Mouse (Mus musculus): Measurements from ENCODE around the gene Fabp3. TPM values are rescaled to one million over a fixed set of nuclear protein-coding genes. Genes with fewer than 3 reads are reported as not detected.

Gene Fabp3
- polyA plus RNA-seq, 1 experiment from 2014 or later: 1,575 TPM

GRCm38 (mm10) chr4:130276573-130277176, 31.7 kb upstream of the Fabp3 start:
- Histone ChIP-seq H3K4me1 (ENCODE audit: control insufficient read depth in 2 of 2, insufficient read depth in 2 of 2, low read length in 2 of 2) (peaks cover 12 to 19% of the 10 kb centered on the region in 2 experiments; a peak in 3 of 4 replicates), H3K27ac (replicated peaks in 1 of 2; ENCODE audit: control insufficient read depth in 1 of 2, insufficient read depth in 1 of 2, low read depth in 2 of 2, low read length in 2 of 2) (no peak overlapping the region), H3K27me3 (ENCODE audit: control insufficient read depth, insufficient read depth, low read length) (peaks cover 84% of the 10 kb centered on the region), H3K9ac (ENCODE audit: low read length) (no peak overlapping the region), H3K4me2 (ENCODE audit: low read length) (no peak overlapping the region), H3K4me3 (ENCODE audit: control insufficient read depth in 1 of 2, insufficient read depth in 1 of 2, low read depth in 1 of 2, low read length in 2 of 2) (no peak overlapping the region), H3K36me3 (ENCODE audit: control insufficient read depth, insufficient read depth, low read length) (no peaks in the 10 kb centered on the region), H3K9me3 (ENCODE audit: control insufficient read depth, low read length) (no peaks in the 10 kb centered on the region)
- no peak for ATAC-seq (ENCODE audit: insufficient number of reproducible peaks, insufficient read depth, low FRiP score, low read depth)
- WGBS: 63% methylated on average over 7 of the region's 7 CpGs

DNA sequence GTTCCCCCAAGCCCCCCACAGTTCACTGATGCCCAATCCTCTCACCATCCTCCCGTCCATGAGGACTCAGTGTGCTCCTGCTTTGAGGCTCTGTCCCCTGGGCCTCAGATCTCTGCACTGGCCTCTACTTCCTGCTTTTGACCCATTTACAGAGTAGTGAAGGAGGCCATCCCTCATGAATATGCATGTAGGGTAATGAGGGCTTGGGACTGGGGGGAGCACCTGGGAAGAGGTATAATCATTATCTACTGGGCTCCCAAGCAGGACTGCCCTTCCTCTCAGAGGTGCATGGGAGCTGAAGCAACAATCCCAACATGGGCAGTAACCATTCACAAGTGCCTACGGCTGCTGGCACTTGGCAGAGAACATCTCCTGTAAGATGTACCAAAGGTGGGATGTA, 29.3 kb upstream of the Fabp3 start, which contains the start of gene Serinc2:
TSS of gene Serinc2 (minus strand) at position 101 of the 400 bp plus-strand sequence.
- no peak for ATAC-seq (ENCODE audit: insufficient number of reproducible peaks, insufficient read depth, low FRiP score, low read depth)
- Histone ChIP-seq H3K36me3 (ENCODE audit: control insufficient read depth, insufficient read depth, low read length) (no peaks in the 10 kb centered on the region), H3K4me3 (ENCODE audit: control insufficient read depth in 1 of 2, insufficient read depth in 1 of 2, low read depth in 1 of 2, low read length in 2 of 2) (no peak within 1 kb of the TSS), H3K9me3 (ENCODE audit: control insufficient read depth, low read length) (no peaks in the 10 kb centered on the region), H3K4me2 (ENCODE audit: low read length) (no peak within 1 kb of the TSS), H3K9ac (ENCODE audit: low read length) (no peak within 1 kb of the TSS), H3K27ac (replicated peaks in 1 of 2; ENCODE audit: control insufficient read depth in 1 of 2, insufficient read depth in 1 of 2, low read depth in 2 of 2, low read length in 2 of 2) (no peak within 1 kb of the TSS), H3K27me3 (ENCODE audit: control insufficient read depth, insufficient read depth, low read length) (peaks cover 60% of the 10 kb centered on the region), H3K4me1 (ENCODE audit: control insufficient read depth in 2 of 2, insufficient read depth in 2 of 2, low read length in 2 of 2) (peaks cover 7 to 13% of the 10 kb centered on the region in 2 experiments; a peak in 3 of 4 replicates)
- WGBS: 55% methylated on average over 2 of the region's 2 CpGs

DNA sequence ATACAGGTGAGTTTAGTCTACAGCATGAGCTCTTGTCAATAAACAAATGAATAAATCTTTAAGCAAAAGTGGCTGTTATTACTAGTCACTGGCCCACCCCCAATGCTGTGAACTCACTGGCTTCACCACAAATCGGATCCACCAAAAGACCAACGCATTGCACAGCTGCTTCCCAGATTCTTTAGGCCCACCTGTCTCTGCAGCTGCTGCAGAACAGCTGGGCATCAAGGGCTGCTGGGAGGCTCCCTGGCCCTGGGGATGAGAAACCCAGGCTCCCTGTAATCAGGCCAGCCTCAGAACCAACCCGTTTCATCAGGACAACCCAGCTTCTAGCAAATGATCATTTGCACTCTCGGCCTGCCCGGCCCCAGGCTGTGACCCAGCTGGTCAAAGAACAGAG, 25.5 kb upstream of the Fabp3 start:
- Histone ChIP-seq H3K4me1 (ENCODE audit: control insufficient read depth in 2 of 2, insufficient read depth in 2 of 2, low read length in 2 of 2) (0 out of 4 replicates have a peak, but pooled peaks cover 0 to 2% of the 10 kb centered on the region in 2 experiments), H3K27me3 (ENCODE audit: control insufficient read depth, insufficient read depth, low read length) (peaks cover 27% of the 10 kb centered on the region), H3K36me3 (ENCODE audit: control insufficient read depth, insufficient read depth, low read length) (no peaks in the 10 kb centered on the region), H3K4me2 (ENCODE audit: low read length) (no peak overlapping the region), H3K9ac (ENCODE audit: low read length) (no peak overlapping the region), H3K4me3 (ENCODE audit: control insufficient read depth in 1 of 2, insufficient read depth in 1 of 2, low read depth in 1 of 2, low read length in 2 of 2) (no peak overlapping the region), H3K9me3 (ENCODE audit: control insufficient read depth, low read length) (no peaks in the 10 kb centered on the region), H3K27ac (replicated peaks in 1 of 2; ENCODE audit: control insufficient read depth in 1 of 2, insufficient read depth in 1 of 2, low read depth in 2 of 2, low read length in 2 of 2) (no peak overlapping the region)
- ATAC-seq (ENCODE audit: insufficient number of reproducible peaks, insufficient read depth, low FRiP score, low read depth): no peak
- 78% methylated on average over 5 of the region's 5 CpGs for WGBS

DNA sequence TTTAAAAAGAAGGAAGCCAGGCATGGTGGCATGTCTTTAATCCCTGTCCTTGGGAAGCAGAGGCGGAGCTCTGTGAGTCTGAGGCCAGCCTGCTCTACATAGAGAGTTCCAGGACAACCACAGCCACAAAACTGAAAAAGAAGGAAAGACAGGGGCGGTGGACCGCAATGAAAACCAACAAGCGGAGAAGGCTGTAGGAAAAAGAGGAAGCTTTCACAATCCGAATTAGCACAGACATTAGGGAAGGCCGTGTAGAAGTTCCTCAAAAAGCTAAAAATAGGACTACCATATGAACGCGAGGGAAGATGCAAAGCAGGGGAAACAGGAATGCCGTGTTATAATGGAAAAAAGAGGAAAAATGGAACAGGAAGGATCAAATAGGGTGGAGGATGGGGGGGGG, 24.6 kb upstream of the Fabp3 start:
- no peak for ATAC-seq (ENCODE audit: insufficient number of reproducible peaks, insufficient read depth, low FRiP score, low read depth)
- no peaks in the 10 kb centered on the region for H3K36me3 ChIP-seq (ENCODE audit: control insufficient read depth, insufficient read depth, low read length)
- peaks cover 18% of the 10 kb centered on the region; the same call in 1 of the 2 replicates for H3K27me3 ChIP-seq (ENCODE audit: control insufficient read depth, insufficient read depth, low read length)
- no peak overlapping the region for H3K4me2 ChIP-seq (ENCODE audit: low read length)
- no peak overlapping the region for H3K4me3 ChIP-seq (ENCODE audit: control insufficient read depth in 1 of 2, insufficient read depth in 1 of 2, low read depth in 1 of 2, low read length in 2 of 2)
- no peaks in the 10 kb centered on the region for H3K9me3 ChIP-seq (ENCODE audit: control insufficient read depth, low read length)
- H3K27ac ChIP-seq (replicated peaks in 1 of 2; ENCODE audit: control insufficient read depth in 1 of 2, insufficient read depth in 1 of 2, low read depth in 2 of 2, low read length in 2 of 2): no peak overlapping the region
- no peak overlapping the region for H3K9ac ChIP-seq (ENCODE audit: low read length)
- 63% methylated on average over 9 of the region's 9 CpGs for WGBS
- 0 out of 4 replicates have a peak, but pooled peaks cover 0 to 2% of the 10 kb centered on the region in 2 experiments for H3K4me1 ChIP-seq (ENCODE audit: control insufficient read depth in 2 of 2, insufficient read depth in 2 of 2, low read length in 2 of 2)

- Histone ChIP-seq H3K4me3 (ENCODE audit: control insufficient read depth in 1 of 2, insufficient read depth in 1 of 2, low read depth in 1 of 2, low read length in 2 of 2) (no peak overlapping the region), H3K4me2 (ENCODE audit: low read length) (no peak overlapping the region), H3K9ac (ENCODE audit: low read length) (no peak overlapping the region), H3K9me3 (ENCODE audit: control insufficient read depth, low read length) (no peaks in the 10 kb centered on the region), H3K27me3 (ENCODE audit: control insufficient read depth, insufficient read depth, low read length) (0 out of 2 replicates have a peak, but pooled peaks cover 4% of the 10 kb centered on the region), H3K36me3 (ENCODE audit: control insufficient read depth, insufficient read depth, low read length) (no peaks in the 10 kb centered on the region), H3K27ac (replicated peaks in 1 of 2; ENCODE audit: control insufficient read depth in 1 of 2, insufficient read depth in 1 of 2, low read depth in 2 of 2, low read length in 2 of 2) (no peak overlapping the region), H3K4me1 (ENCODE audit: control insufficient read depth in 2 of 2, insufficient read depth in 2 of 2, low read length in 2 of 2) (0 out of 4 replicates have a peak, but pooled peaks cover 0 to 2% of the 10 kb centered on the region in 2 experiments)
- 44% methylated on average over 3 of the region's 3 CpGs for WGBS
- ATAC-seq (ENCODE audit: insufficient number of reproducible peaks, insufficient read depth, low FRiP score, low read depth): no peak
Measured at GRCm38 (mm10) chr4:130286531-130286930, 21.9 kb upstream of the Fabp3 start.

GRCm38 (mm10) chr4:130289824-130290223, 18.6 kb upstream of the Fabp3 start:
- no peaks in the 10 kb centered on the region for H3K36me3 ChIP-seq (ENCODE audit: control insufficient read depth, insufficient read depth, low read length)
- H3K4me1 ChIP-seq (ENCODE audit: control insufficient read depth in 2 of 2, insufficient read depth in 2 of 2, low read length in 2 of 2): 0 out of 4 replicates have a peak, but pooled peaks cover 2 to 4% of the 10 kb centered on the region in 2 experiments
- 0 out of 2 replicates have a peak, but pooled peaks cover 4% of the 10 kb centered on the region for H3K27me3 ChIP-seq (ENCODE audit: control insufficient read depth, insufficient read depth, low read length)
- H3K27ac ChIP-seq (replicated peaks in 1 of 2; ENCODE audit: control insufficient read depth in 1 of 2, insufficient read depth in 1 of 2, low read depth in 2 of 2, low read length in 2 of 2): no peak overlapping the region
- no peaks in the 10 kb centered on the region for H3K9me3 ChIP-seq (ENCODE audit: control insufficient read depth, low read length)
- ATAC-seq (ENCODE audit: insufficient number of reproducible peaks, insufficient read depth, low FRiP score, low read depth): no peak
- H3K4me2 ChIP-seq (ENCODE audit: low read length): no peak overlapping the region
- WGBS: 87% methylated on average over 3 of the region's 3 CpGs
- H3K4me3 ChIP-seq (ENCODE audit: control insufficient read depth in 1 of 2, insufficient read depth in 1 of 2, low read depth in 1 of 2, low read length in 2 of 2): no peak overlapping the region
- H3K9ac ChIP-seq (ENCODE audit: low read length): no peak overlapping the region

- Histone ChIP-seq H3K9me3 (ENCODE audit: control insufficient read depth, low read length) (no peaks in the 10 kb centered on the region), H3K4me2 (ENCODE audit: low read length) (no peak overlapping the region), H3K9ac (ENCODE audit: low read length) (no peak overlapping the region), H3K4me3 (ENCODE audit: control insufficient read depth in 1 of 2, insufficient read depth in 1 of 2, low read depth in 1 of 2, low read length in 2 of 2) (no peak overlapping the region), H3K4me1 (ENCODE audit: control insufficient read depth in 2 of 2, insufficient read depth in 2 of 2, low read length in 2 of 2) (peaks cover 5 to 9% of the 10 kb centered on the region in 2 experiments; a peak in 3 of 4 replicates), H3K27ac (replicated peaks in 1 of 2; ENCODE audit: control insufficient read depth in 1 of 2, insufficient read depth in 1 of 2, low read depth in 2 of 2, low read length in 2 of 2) (no peak overlapping the region), H3K36me3 (ENCODE audit: control insufficient read depth, insufficient read depth, low read length) (no peaks in the 10 kb centered on the region), H3K27me3 (ENCODE audit: control insufficient read depth, insufficient read depth, low read length) (no peaks in the 10 kb centered on the region)
- 0 out of 2 replicates have a peak, but pooled peaks have one; percentile 36 for ATAC-seq (ENCODE audit: insufficient number of reproducible peaks, insufficient read depth, low FRiP score, low read depth)
- 1% methylated on average over 4 of the region's 4 CpGs for WGBS
Measured at GRCm38 (mm10) chr4:130292271-130292670, 16.1 kb upstream of the Fabp3 start.

Data from heart, embryonic 14.5 days (tissue).